Mouse (Mus musculus): Measurements from ENCODE around the gene Plau. TPM values are rescaled to one million over a fixed set of nuclear protein-coding genes. Genes with fewer than 3 reads are reported as not detected.

The Plau gene
- polyA plus RNA-seq, 1 experiment, result 6.1 TPM

- no peak overlapping the region for H3K4me3 ChIP-seq (replicated peaks; ENCODE audit: extremely low read depth, low read depth, low read length)
- 75% methylated on average over 4 of the region's 4 CpGs for whole genome bisulfite sequencing
Observed at GRCm38 (mm10) chr14:20849753-20850152, 13.3 kb downstream of the Plau start.

DNA sequence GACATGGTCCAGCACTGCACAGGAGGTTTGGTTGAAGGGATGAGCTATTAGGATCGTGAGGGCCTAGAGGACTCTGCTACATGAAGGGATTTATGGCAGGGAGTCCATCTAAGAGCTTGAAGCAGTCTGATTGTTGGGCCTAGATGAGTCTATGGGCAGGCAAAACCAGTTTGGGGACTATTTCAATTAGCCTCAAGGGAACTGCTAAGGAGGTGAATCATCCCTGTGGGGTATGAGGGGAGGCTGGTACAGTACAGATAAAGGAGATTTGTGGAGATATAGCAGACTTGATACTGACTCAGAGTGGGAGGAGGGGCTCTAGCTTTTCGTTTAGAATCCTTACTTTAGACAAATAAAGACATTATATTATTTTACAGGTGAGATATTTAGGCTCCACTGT lies 14.0 kb downstream of the Plau start:
- WGBS, result 65% methylated on average over 2 of the region's 2 CpGs
- DNase-seq, result no peak
- no peak overlapping the region for H3K4me3 ChIP-seq (replicated peaks; ENCODE audit: extremely low read depth, low read depth, low read length)
- peaks cover 11% of the 10 kb centered on the region for H3K4me1 ChIP-seq (ENCODE audit: control insufficient read depth, insufficient read depth, low read length)
- TF ChIP-seq POLR2A (IDR thresholded peaks at IDR 0.05; ENCODE audit: borderline replicate concordance, extremely low read depth, low read depth, low read length) (no peak), CTCF (IDR thresholded peaks at IDR 0.05; ENCODE audit: insufficient read depth, low read length) (no peak)

More at GRCm38 (mm10) chr14:20849753-20850152, 13.3 kb downstream of the Plau start:
- TF ChIP-seq CTCF (IDR thresholded peaks at IDR 0.05; ENCODE audit: insufficient read depth, low read length) (no peak), POLR2A (IDR thresholded peaks at IDR 0.05; ENCODE audit: borderline replicate concordance, extremely low read depth, low read depth, low read length) (no peak)
- DNase-seq, result no peak
- peaks cover 11% of the 10 kb centered on the region for H3K4me1 ChIP-seq (ENCODE audit: control insufficient read depth, insufficient read depth, low read length)

DNA sequence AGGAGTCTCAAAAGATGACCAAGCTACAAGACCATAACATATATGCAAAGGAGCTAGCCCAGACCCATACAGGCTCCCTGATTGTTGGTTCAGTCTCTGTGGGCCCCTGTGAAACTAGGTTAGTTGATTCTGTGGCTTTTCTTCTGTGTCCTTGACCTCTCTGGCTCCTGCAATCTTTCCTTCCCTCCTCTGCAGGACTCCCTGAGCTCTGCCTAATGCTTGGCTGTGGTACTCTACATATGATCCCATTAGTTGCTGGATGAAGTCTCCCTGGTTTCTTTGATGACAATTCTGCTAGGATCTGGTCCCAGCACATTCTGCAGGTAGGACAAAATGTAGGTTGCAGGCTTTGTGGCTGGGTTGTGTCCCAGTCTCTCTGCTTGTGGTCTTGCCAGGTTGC lies 15.3 kb downstream of the Plau start:
- DNase-seq, result no peak
- Histone ChIP-seq H3K4me3 (replicated peaks; ENCODE audit: extremely low read depth, low read depth, low read length) (no peak overlapping the region), H3K4me1 (ENCODE audit: control insufficient read depth, insufficient read depth, low read length) (no peaks in the 10 kb centered on the region)
- TF ChIP-seq POLR2A (IDR thresholded peaks at IDR 0.05; ENCODE audit: borderline replicate concordance, extremely low read depth, low read depth, low read length), result no peak
- TF ChIP-seq CTCF (IDR thresholded peaks at IDR 0.05; ENCODE audit: insufficient read depth, low read length), result no peak

DNA sequence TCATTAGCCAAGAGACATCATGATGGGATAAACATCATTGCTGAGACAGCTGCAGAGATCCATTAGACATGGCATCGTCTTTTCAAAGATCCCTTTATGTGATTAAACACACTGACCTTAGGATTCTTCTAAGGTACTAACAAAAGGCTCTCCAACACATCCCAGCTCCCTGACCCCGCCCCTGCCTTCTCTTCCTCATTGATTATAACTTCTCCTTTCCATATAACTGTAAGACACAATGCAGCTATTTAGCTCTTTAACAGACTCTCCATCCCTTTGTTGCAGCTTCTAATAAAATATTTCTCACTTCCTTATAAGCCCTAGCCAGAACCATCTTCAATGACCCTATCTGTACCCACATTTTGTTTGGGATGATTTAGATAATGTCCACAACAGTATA lies 24.7 kb downstream of the Plau start:
- no peak overlapping the region for H3K4me3 ChIP-seq (replicated peaks; ENCODE audit: extremely low read depth, low read depth, low read length)
- TF ChIP-seq CTCF (IDR thresholded peaks at IDR 0.05; ENCODE audit: insufficient read depth, low read length) (no peak), POLR2A (IDR thresholded peaks at IDR 0.05; ENCODE audit: borderline replicate concordance, extremely low read depth, low read depth, low read length) (no peak)
- 65% methylated on average over 2 of the region's 2 CpGs for WGBS
- no peak for DNase-seq
- H3K4me1 ChIP-seq (ENCODE audit: control insufficient read depth, insufficient read depth, low read length), result peaks cover 2% of the 10 kb centered on the region; the same call in 1 of the 2 replicates

- WGBS, result 43% methylated on average over 5 of the region's 5 CpGs
- Histone ChIP-seq H3K4me3 (replicated peaks; ENCODE audit: extremely low read depth, low read depth, low read length) (no peak overlapping the region), H3K4me1 (ENCODE audit: control insufficient read depth, insufficient read depth, low read length) (peaks cover 2% of the 10 kb centered on the region; the same call in 1 of the 2 replicates)
- DNase-seq, result no peak
- TF ChIP-seq CTCF (IDR thresholded peaks at IDR 0.05; ENCODE audit: insufficient read depth, low read length) (no peak), POLR2A (IDR thresholded peaks at IDR 0.05; ENCODE audit: borderline replicate concordance, extremely low read depth, low read depth, low read length) (no peak)
Observed at GRCm38 (mm10) chr14:20861559-20861958, 25.1 kb downstream of the Plau start.

DNA sequence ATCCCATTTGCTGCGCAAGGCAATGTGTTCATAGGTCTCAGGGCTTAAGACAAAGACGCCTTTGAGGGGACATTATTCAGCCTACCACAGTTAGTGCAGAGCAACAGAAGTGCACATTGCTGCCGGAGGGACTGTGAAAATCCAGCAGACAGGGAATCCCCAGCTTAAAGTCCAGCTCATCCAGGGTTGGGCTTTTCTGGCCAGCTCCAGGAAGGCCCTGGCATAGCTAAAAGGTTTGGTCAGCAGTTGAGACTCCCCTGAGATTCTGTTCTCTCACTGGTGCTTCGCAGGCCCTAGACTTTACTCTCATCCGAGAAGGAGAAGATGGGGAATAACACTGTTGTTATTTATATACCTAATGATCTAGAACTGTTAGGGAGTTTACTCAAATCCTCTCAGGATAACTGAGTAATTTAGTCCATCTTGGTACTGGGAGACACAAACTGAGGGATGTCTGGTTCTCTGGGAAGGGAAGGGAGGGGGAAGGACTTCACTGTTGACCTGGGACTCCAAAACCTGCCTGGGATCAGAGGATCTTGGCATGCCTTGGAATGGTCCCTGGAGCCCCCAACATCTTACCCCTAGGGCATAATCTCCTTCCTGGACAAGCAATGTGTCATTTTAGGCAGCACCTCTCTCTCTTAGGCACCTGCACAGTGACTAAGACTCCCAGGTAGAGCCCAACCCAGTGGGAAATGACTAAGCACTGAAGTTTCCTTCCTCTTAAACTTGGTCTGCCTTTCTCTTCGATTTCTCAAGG lies 27.0 kb downstream of the Plau start:
- H3K4me1 ChIP-seq (ENCODE audit: control insufficient read depth, insufficient read depth, low read length), result peaks cover 2% of the 10 kb centered on the region; the same call in 1 of the 2 replicates
- no peak for TF ChIP-seq CTCF (IDR thresholded peaks at IDR 0.05; ENCODE audit: insufficient read depth, low read length)
- no peak for TF ChIP-seq POLR2A (IDR thresholded peaks at IDR 0.05; ENCODE audit: borderline replicate concordance, extremely low read depth, low read depth, low read length)
- H3K4me3 ChIP-seq (replicated peaks; ENCODE audit: extremely low read depth, low read depth, low read length), result no peak overlapping the region
- no peak for DNase-seq
- 72% methylated on average over 6 of the region's 6 CpGs for WGBS

GRCm38 (mm10) chr14:20864192-20864591 lies 27.7 kb downstream of the Plau start:
- whole genome bisulfite sequencing, result 61% methylated on average over 4 of the region's 4 CpGs
- TF ChIP-seq POLR2A (IDR thresholded peaks at IDR 0.05; ENCODE audit: borderline replicate concordance, extremely low read depth, low read depth, low read length) (no peak), CTCF (IDR thresholded peaks at IDR 0.05; ENCODE audit: insufficient read depth, low read length) (no peak)
- no peak for DNase-seq
- Histone ChIP-seq H3K4me1 (ENCODE audit: control insufficient read depth, insufficient read depth, low read length) (peaks cover 2% of the 10 kb centered on the region; the same call in 1 of the 2 replicates), H3K4me3 (replicated peaks; ENCODE audit: extremely low read depth, low read depth, low read length) (no peak overlapping the region)

DNA sequence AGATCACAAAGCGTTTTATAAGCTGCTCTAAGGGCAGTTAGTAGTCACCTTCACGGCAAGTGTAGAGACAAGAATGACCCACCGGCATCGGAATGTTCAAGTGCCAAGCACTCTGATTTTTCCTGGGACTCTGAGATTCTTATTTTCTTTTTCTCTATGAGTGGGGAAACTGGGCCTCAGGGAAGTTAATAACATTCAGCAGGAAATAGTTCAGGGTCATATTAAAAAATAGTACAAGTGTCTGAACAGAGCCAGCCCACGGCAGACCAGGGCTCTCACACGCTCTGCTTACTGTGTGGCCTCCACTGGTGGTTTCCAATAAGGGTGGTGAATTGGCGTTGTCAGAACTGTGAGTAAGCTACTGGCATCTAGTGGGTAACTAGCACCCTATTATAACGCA lies 29.1 kb downstream of the Plau start:
- 69% methylated on average over 8 of the region's 8 CpGs for WGBS
- DNase-seq, result no peak
- no peak overlapping the region for H3K4me3 ChIP-seq (replicated peaks; ENCODE audit: extremely low read depth, low read depth, low read length)
- H3K4me1 ChIP-seq (ENCODE audit: control insufficient read depth, insufficient read depth, low read length), result peaks cover 2% of the 10 kb centered on the region; the same call in 1 of the 2 replicates
- no peak for TF ChIP-seq CTCF (IDR thresholded peaks at IDR 0.05; ENCODE audit: insufficient read depth, low read length)
- TF ChIP-seq POLR2A (IDR thresholded peaks at IDR 0.05; ENCODE audit: borderline replicate concordance, extremely low read depth, low read depth, low read length), result no peak

- H3K4me1 ChIP-seq (ENCODE audit: control insufficient read depth, insufficient read depth, low read length), result peaks cover 2% of the 10 kb centered on the region; the same call in 1 of the 2 replicates
- no peak for TF ChIP-seq CTCF (IDR thresholded peaks at IDR 0.05; ENCODE audit: insufficient read depth, low read length)
- no peak for TF ChIP-seq POLR2A (IDR thresholded peaks at IDR 0.05; ENCODE audit: borderline replicate concordance, extremely low read depth, low read depth, low read length)
- no peak for DNase-seq
- 86% methylated on average over 7 of the region's 7 CpGs for WGBS
- H3K4me3 ChIP-seq (replicated peaks; ENCODE audit: extremely low read depth, low read depth, low read length), result no peak overlapping the region
Observed at GRCm38 (mm10) chr14:20866365-20866764, 29.9 kb downstream of the Plau start.

- peaks cover 7% of the 10 kb centered on the region; the same call in 1 of the 2 replicates for H3K4me1 ChIP-seq (ENCODE audit: control insufficient read depth, insufficient read depth, low read length)
- DNase-seq, result no peak
- TF ChIP-seq POLR2A (IDR thresholded peaks at IDR 0.05; ENCODE audit: borderline replicate concordance, extremely low read depth, low read depth, low read length) (no peak), CTCF (IDR thresholded peaks at IDR 0.05; ENCODE audit: insufficient read depth, low read length) (no peak)
- 71% methylated on average over 3 of the region's 3 CpGs for WGBS
- no peak overlapping the region for H3K4me3 ChIP-seq (replicated peaks; ENCODE audit: extremely low read depth, low read depth, low read length)
Observed at GRCm38 (mm10) chr14:20870110-20870509, 33.6 kb downstream of the Plau start.

All from lung, adult 2 months (tissue).